Mouse (Mus musculus): ENCODE results near the gene Hpse2.

- no peak for TF ChIP-seq POLR2A (IDR thresholded peaks at IDR 0.05; ENCODE audit: insufficient read depth, low read length)
- peak; percentile 65 for TF ChIP-seq CTCF (IDR thresholded peaks at IDR 0.05; ENCODE audit: low read depth, low read length)
- no peak for TF ChIP-seq EP300 (IDR thresholded peaks at IDR 0.05; ENCODE audit: insufficient read depth, low read depth, low read length)
These were observed 610.4 kb downstream of the Hpse2 start for GRCm38 (mm10) chr19:42777801-42778200.
